Mouse (Mus musculus): ENCODE data around the gene Smoc2. TPM values are rescaled to one million over a fixed set of nuclear protein-coding genes. Genes with fewer than 3 reads are reported as not detected.

Gene Smoc2
- total RNA-seq, 2 experiments from 2014 or later = 15.6 to 18.3 TPM

DNA sequence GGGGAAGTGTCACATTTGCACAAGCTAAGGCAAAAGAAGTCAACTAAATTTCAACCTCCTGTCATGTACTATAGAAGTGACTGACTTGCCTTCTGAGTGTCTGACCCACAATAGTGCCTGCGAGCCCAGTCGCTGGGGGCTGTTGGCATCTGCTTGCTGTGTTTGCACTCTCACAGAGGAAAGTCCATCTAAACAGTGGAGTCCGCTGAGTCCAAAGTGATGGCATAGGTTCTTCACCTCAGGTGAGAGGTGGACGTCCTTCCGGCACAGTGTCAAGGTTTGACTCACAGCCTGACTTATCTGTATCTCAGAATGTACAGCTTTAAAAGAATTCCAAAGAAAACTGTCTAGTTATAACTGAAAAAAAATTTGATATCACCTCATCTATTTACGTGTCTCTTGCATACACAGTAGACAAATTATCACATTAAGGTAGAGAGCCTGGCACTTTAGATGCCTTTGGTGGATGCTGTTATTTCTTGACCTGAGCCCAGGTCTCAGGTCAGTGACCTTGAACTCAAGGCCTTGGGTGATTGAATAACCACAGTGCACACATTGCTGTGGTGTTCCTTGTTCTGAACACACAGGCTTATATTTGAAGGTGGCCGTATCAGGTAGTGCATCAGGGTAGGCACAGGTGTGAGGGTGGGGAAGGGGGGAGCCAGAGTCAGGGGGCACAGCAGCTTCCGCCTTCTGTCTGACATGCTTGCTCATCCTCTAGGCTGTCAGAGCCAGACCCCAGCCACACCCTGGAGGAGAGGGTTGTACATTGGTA is 119.5 kb downstream of the Smoc2 start:
- no peak for DNase-seq (ENCODE audit: low spot score in 2 of 2)

DNA sequence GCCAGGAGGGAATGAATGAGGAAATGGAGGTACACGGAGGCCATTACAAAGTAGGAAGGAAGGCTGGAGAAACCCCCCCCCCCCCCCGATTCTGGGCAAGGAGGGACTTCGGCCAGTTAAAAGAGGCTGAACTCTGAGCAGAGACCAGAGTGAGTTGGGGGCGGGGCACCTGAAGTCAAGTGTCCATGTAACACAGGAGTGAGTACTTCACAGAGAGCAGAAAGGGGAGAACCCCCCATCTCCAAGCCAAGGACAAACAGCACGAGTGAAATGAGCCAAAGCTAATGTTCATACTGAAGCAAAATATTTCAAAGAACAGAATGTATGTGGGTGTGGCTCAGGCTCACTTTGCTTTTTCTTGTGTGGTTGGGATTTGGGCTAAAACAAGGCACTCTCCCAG is 121.7 kb downstream of the Smoc2 start:
- no peak for DNase-seq (ENCODE audit: low spot score in 2 of 2)

DNA sequence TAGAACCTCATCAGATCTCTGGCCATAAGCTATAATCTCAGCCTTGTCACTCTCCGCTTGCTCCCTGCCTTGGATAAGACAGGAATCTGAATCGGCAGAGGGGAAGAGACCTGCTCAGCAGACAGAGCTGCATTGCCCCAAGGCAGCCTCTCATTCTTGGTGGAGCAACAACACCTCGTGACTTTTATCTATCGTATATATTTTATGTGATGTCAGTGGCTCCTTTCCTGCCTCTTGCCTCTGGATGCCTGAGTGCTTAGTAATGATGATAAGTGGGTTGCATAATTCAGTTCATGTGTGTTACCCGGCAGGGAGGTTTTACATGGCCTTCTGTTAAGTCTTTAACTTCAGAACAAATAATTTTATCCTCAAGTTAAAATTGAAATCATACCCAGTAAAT is 128.6 kb downstream of the Smoc2 start:
- DNase-seq (ENCODE audit: low spot score in 2 of 2) = no peak

DNA sequence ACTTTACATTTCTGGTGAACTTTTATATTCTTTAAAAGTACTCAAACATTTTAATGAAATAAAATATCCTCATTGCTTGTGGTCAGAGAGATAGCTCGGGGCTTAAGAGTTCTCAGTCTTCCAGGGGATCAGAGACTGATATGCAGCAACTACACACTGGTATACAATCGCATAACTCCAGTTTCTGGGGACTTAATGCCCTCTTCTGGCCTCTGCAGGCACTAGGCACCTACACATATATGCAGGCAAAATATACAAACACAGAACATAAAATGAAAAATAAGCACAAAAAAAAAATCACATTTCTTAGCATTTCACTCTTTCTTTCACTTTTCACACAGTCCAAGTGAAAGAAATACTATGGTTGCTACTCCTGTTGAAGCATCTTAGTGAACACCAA is 133.2 kb downstream of the Smoc2 start:
- DNase-seq (ENCODE audit: low spot score in 2 of 2) = no peak

DNA sequence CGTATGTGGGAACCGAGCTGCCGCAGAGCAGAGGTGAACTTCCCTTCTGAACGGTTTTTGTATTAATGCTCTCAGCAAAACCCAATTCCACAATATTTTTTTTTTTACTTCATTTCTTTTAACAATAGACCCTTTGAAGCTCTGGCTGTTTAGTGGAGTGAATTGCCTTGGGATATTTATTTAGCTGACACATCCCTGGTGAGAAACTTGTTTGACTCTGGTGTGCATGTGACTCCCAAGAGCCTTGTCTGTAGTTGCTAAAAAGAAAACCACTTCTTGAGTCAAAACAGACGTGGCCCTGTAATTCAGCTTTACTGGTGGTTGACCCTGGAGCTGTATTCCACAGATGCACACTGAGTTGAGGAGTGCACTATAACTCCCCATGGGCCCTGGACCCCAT is 135.2 kb downstream of the Smoc2 start:
- no peak for DNase-seq (ENCODE audit: low spot score in 2 of 2)

DNA sequence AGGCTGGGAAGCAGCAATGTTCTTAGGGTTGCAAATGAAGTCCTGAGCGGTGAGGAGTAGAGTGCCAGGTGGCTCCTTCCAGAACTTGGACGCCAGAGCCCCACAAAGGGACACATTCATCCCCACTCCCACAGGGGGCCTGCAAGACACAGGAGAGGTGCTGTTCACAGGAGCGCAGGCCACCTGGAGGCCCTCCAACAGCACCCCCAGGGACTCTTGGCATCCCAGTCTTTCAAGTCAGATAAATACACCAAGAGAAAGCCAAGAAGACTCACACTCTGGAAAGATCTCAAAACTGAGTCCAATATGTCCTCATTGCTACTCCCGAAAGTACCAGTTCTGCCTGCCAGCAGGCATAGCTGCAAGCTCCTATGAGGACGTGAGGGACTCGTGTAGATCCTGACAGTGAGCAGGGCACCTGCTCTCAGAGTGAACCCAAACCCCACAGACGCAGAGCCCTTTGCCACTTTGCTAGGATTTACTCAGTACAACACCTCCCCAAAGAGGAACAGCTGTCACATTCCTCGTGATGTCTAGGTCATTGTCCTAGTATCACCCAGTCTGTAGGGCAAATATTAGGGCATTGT is 141.2 kb downstream of the Smoc2 start:
- DNase-seq (ENCODE audit: low spot score in 2 of 2) = no peak

DNA sequence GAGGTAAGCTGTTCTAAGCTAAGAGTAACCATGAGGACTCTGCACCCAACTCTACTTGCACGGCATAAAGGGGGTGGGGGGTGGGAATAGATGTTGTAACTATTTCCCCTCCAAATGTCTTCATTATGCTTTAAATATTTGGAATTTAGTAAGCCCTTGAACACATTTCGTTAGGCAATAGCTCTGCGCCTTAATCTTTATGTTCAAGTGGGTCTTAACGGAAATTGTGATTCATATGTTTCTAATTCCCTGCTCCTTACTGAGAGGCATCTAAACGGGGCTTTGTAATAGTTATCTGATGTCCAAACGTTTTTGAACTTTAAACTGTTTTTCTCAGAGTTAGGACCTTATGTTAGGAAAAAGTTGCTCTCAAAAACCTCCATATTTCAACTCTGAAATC is 147.2 kb downstream of the Smoc2 start:
- no peak for DNase-seq (ENCODE audit: low spot score in 2 of 2)

DNA sequence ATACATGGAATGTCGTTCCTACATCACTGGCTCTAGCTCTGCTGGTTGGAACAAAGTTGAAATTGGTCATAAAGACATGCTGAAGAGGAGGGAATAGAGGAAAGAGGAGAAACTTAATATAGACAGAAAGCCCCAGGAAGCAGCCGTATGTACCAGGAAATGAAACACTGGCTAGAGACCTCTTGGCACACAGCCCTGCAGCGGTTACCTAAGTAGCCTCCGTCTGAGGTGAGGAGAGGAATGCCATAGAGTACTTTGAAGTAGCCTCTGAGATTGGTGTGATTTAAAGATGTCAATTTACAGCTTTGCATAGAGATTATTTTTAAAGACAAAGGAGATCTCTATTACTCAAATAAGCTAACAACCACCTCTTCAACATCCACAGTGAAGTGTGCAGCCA is 155.4 kb downstream of the Smoc2 start:
- no peak for DNase-seq (ENCODE audit: low spot score in 2 of 2)

DNA sequence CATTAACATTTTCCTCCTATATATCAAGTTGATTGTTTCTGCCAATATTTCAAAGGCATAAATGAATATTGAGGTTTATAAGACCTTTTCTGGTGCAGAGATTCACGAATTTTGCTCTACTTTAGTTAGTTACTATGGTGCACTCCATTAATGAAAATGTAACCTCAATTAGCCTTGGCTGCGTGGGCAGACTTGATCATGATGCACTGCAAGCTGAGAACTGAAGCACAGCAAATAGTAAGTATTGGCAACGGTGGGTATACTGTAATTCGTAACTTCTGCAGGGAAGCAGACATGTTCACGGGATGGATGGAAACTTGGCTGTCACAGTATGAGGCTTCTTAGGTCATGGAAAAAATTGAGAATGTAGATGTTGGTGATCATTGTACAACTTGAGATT is 166.3 kb downstream of the Smoc2 start:
- no peak for DNase-seq (ENCODE audit: low spot score in 2 of 2)

DNA sequence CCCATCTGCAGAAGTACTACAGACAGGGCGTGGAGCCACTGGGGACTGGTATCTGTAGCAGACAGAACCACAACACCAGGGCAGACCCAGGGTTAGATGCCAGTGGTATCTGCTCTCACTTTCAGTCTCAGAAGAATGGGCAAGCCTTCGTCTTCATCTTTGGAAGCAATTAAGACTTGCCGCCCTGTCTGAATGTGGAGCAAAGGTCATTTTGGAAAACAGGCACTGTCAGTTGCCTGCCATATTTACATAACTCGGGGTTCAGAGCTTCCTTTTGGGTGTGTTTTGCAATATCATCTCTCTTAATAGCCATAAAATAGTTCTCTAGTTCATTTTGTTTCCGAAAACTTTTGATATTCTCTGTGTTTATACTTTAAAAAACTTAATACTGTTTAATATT is 168.0 kb downstream of the Smoc2 start:
- no peak for DNase-seq (ENCODE audit: low spot score in 2 of 2)

Other genes with a start within 250 kb of the Smoc2 start
- not detected for gene Gm7358, start 220.0 kb upstream of the Smoc2 start, total RNA-seq (2021)
- gene Dact2, start 75.2 kb upstream of the Smoc2 start, total RNA-seq (2021) = 10 to 100 TPM; 68.0 to 88.0 TPM

Data from left cerebral cortex, adult 18-20 months (tissue).